Mouse (Mus musculus) mature B cell (primary cell): ENCODE results near the gene 9530077C05Rik.
"Not testable (repeated sequence)": the region's sequence is repeated elsewhere in the genome, so short reads cannot be mapped to it uniquely, and the experiment has no call there.

Experiments used
- in situ Hi-C: fragments of 300-500 bp; cut with MboI; formaldehyde crosslinking; loops from 2 replicates; pipeline ENCODE4 v1.14.3; 2019

Gene 9530077C05Rik

GRCm38 (mm10) chr9:22419877-22420276, 8.6 kb downstream of the 9530077C05Rik start:
- in situ Hi-C loops, result no loop called here

- in situ Hi-C loops, result no loop called here
Observed at GRCm38 (mm10) chr9:22420491-22420890, 9.2 kb downstream of the 9530077C05Rik start.

- in situ Hi-C loops, result no loop called here
Observed at GRCm38 (mm10) chr9:22422559-22422958, 11.2 kb downstream of the 9530077C05Rik start.

- in situ Hi-C loops, result no loop called here
Observed at GRCm38 (mm10) chr9:22423507-22423906, 12.2 kb downstream of the 9530077C05Rik start.

- in situ Hi-C loops, result no loop called here
Observed at GRCm38 (mm10) chr9:22424196-22424595, 12.9 kb downstream of the 9530077C05Rik start.

- in situ Hi-C loops, result no loop called here
Observed at GRCm38 (mm10) chr9:22424719-22425118, 13.4 kb downstream of the 9530077C05Rik start.

GRCm38 (mm10) chr9:22428028-22428665, 16.8 kb downstream of the 9530077C05Rik start:
- in situ Hi-C loops, result no loop called here

GRCm38 (mm10) chr9:22428666-22429410, 17.5 kb downstream of the 9530077C05Rik start:
- in situ Hi-C loops, result no loop called here

GRCm38 (mm10) chr9:22429533-22430241, 18.4 kb downstream of the 9530077C05Rik start:
- in situ Hi-C loops, result no loop called here

- in situ Hi-C loops, result no loop called here
Observed at GRCm38 (mm10) chr9:22430315-22430840, 19.1 kb downstream of the 9530077C05Rik start.

- in situ Hi-C loops, result no loop called here
Observed at GRCm38 (mm10) chr9:22433221-22433620, 21.9 kb downstream of the 9530077C05Rik start.

- in situ Hi-C loops, result no loop called here
Observed at GRCm38 (mm10) chr9:22434101-22434500, 22.8 kb downstream of the 9530077C05Rik start.

GRCm38 (mm10) chr9:22438826-22439225, 27.5 kb downstream of the 9530077C05Rik start:
- in situ Hi-C loops, result no loop called here

GRCm38 (mm10) chr9:22443157-22443556, 31.8 kb downstream of the 9530077C05Rik start:
- in situ Hi-C loops, result no loop called here

GRCm38 (mm10) chr9:22445123-22445522, 33.8 kb downstream of the 9530077C05Rik start:
- in situ Hi-C loops, result no loop called here

- in situ Hi-C loops, result no loop called here
Observed at GRCm38 (mm10) chr9:22447213-22447612, 35.9 kb downstream of the 9530077C05Rik start.

- in situ Hi-C loops, result no loop called here
Observed at GRCm38 (mm10) chr9:22448420-22448819, 37.1 kb downstream of the 9530077C05Rik start.

GRCm38 (mm10) chr9:22449209-22449608, 37.9 kb downstream of the 9530077C05Rik start:
- in situ Hi-C loops, result no loop called here

- in situ Hi-C loops, result no loop called here
Observed at GRCm38 (mm10) chr9:22452697-22453096, 41.4 kb downstream of the 9530077C05Rik start.

GRCm38 (mm10) chr9:22453501-22453924, 42.2 kb downstream of the 9530077C05Rik start:
- in situ Hi-C loops, result no loop called here

GRCm38 (mm10) chr9:22453990-22454389, 42.7 kb downstream of the 9530077C05Rik start, which contains the start of gene Gm17545:
Gene Gm17545, plus strand, starts transcription at chr9:22454290.
- in situ Hi-C loops, result not testable (repeated sequence)

- in situ Hi-C loops, result no loop called here
Observed at GRCm38 (mm10) chr9:22455041-22455440, 43.7 kb downstream of the 9530077C05Rik start.
